Comparison of ENCODE assay signal across 12 mouse cellular contexts in the genomic region with DNA sequence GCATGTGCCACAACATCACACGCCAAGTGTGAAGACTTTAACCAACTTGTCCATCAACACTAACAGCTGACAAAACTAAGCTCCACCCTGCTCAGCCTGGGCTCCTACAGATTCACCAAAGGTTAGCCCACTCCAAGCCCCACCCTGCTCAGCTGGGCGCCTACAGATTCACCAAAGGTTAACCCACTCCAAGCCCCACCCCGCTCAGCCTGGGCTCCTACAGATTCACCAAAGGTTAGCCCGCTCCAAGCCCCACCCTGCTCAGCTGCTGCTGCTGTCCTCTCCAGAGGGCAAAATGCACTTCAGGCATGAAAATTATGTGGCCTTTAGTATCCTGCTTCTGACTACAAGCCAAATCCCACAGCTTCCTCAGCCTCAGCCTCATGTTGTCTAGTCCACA. TPM values are rescaled to one million over a fixed set of nuclear protein-coding genes. Genes with fewer than 3 reads are reported as not detected.
DNase-seq lines count a peak whose midpoint lies in the region; ATAC-seq and TF ChIP-seq lines count a peak whose summit lies in the region.
"Had no signal": no experiment of that assay in that cellular context is flagged by ENCODE, and none has a peak within 500 bp of the region (broad histone marks: within the 10 kb centered on the region; RNA-seq: fewer than 3 reads in every experiment).

No protein-coding gene starts in this region.

- no peak for DNase-seq in gastrocnemius, adult 2 months
- no peak for DNase-seq in gastrocnemius, postnatal 4 days (ENCODE audit: low spot score in 2 of 2)
- peak; percentile 79 for DNase-seq in ZHBTc4 (ENCODE audit: low read depth, low spot score)
- no peak for DNase-seq in liver, embryonic 14.5 days (ENCODE audit: low read depth in 3 of 3, low spot score in 3 of 3)
- DNase-seq in forebrain, postnatal 0 days, result no peak
- no peak for DNase-seq in left cerebral cortex, postnatal 4 days
- DNase-seq: adrenal gland, postnatal 14 days; cerebellum, postnatal 14 days had no signal

- intact Hi-C loops in gastrocnemius, adult 2 months (cut with DNase I), result loop anchor here (10.0 kb wide), 1 partner anchor 137 kb away; a partner anchor contains a TSS
- intact Hi-C loops in left cerebral cortex, postnatal 4 days (cut with DNase I), result no loop called here

- 0 out of 2 replicates have a peak, but pooled peaks cover 3% of the 10 kb centered on the region for H3K36me3 ChIP-seq in intestine, embryonic 15.5 days
- H3K36me3 ChIP-seq in intestine, embryonic 16.5 days (ENCODE audit: control insufficient read depth, insufficient read depth, low read length), result no peaks in the 10 kb centered on the region
- peaks cover 6% of the 10 kb centered on the region for H3K36me3 ChIP-seq in liver, embryonic 14.5 days (replicated peaks; ENCODE audit: control insufficient read depth, insufficient read depth, low read depth)
- H3K36me3 ChIP-seq in forebrain, postnatal 0 days (ENCODE audit: insufficient read depth), result 0 out of 2 replicates have a peak, but pooled peaks cover 2% of the 10 kb centered on the region

- H3K9ac ChIP-seq in intestine, embryonic 15.5 days, result no peak overlapping the region
- H3K9ac ChIP-seq in intestine, embryonic 16.5 days (ENCODE audit: low read depth, low read length), result no peak overlapping the region
- no peak overlapping the region; the same call in none of the 2 replicates for H3K9ac ChIP-seq in liver, embryonic 14.5 days (replicated peaks)
- H3K9ac ChIP-seq in forebrain, postnatal 0 days, result no peak overlapping the region

- peaks cover 38% of the 10 kb centered on the region for H3K4me1 ChIP-seq in intestine, embryonic 15.5 days (replicated peaks)
- peaks cover 41% of the 10 kb centered on the region for H3K4me1 ChIP-seq in intestine, embryonic 16.5 days (ENCODE audit: control insufficient read depth, insufficient read depth, low read length)
- peaks cover 41 to 52% of the 10 kb centered on the region in 2 experiments for H3K4me1 ChIP-seq in liver, embryonic 14.5 days (replicated peaks; ENCODE audit: control insufficient read depth in 2 of 2, insufficient read depth in 2 of 2, low read length in 1 of 2)
- H3K4me1 ChIP-seq in forebrain, postnatal 0 days (ENCODE audit: insufficient read depth), result peaks cover 31% of the 10 kb centered on the region

- no peaks in the 10 kb centered on the region for H3K9me3 ChIP-seq in intestine, embryonic 15.5 days
- no peaks in the 10 kb centered on the region for H3K9me3 ChIP-seq in intestine, embryonic 16.5 days (ENCODE audit: control insufficient read depth, low read length)
- no peaks in the 10 kb centered on the region for H3K9me3 ChIP-seq in liver, embryonic 14.5 days (ENCODE audit: control insufficient read depth, low read length)
- H3K9me3 ChIP-seq in forebrain, postnatal 0 days (ENCODE audit: low read length), result no peaks in the 10 kb centered on the region
- H3K9me3 ChIP-seq: forebrain, embryonic 10.5 days had no signal

- H3K4me3 ChIP-seq in gastrocnemius, adult 2 months, result no peak overlapping the region
- no peak overlapping the region for H3K4me3 ChIP-seq in intestine, embryonic 15.5 days (replicated peaks)
- H3K4me3 ChIP-seq in intestine, embryonic 16.5 days (ENCODE audit: low read length), result no peak overlapping the region
- H3K4me3 ChIP-seq in liver, embryonic 14.5 days (ENCODE audit: insufficient read depth in 1 of 2, low read depth in 2 of 2, low read length in 2 of 2), result no peak overlapping the region
- no peak overlapping the region for H3K4me3 ChIP-seq in forebrain, postnatal 0 days (ENCODE audit: low read depth, low read length)
- H3K4me3 ChIP-seq: forebrain, embryonic 10.5 days had no signal

- peak overlapping the region; percentile 54; the same call in 1 of the 2 replicates for H3K27ac ChIP-seq in gastrocnemius, adult 2 months
- H3K27ac ChIP-seq in intestine, embryonic 15.5 days, result no peak overlapping the region
- no peak overlapping the region for H3K27ac ChIP-seq in intestine, embryonic 16.5 days (ENCODE audit: low read length)
- H3K27ac ChIP-seq in liver, embryonic 14.5 days, result peak overlapping the region; percentile 95
- no peak overlapping the region for H3K27ac ChIP-seq in forebrain, postnatal 0 days (ENCODE audit: low read depth, low read length)
- H3K27ac ChIP-seq: forebrain, embryonic 10.5 days had no signal

- H3K27me3 ChIP-seq in intestine, embryonic 15.5 days (replicated peaks), result no peaks in the 10 kb centered on the region
- no peaks in the 10 kb centered on the region for H3K27me3 ChIP-seq in intestine, embryonic 16.5 days (replicated peaks; ENCODE audit: control insufficient read depth, insufficient read depth, low read length)
- no peaks in the 10 kb centered on the region for H3K27me3 ChIP-seq in liver, embryonic 14.5 days (ENCODE audit: control insufficient read depth, insufficient read depth, low read length)
- no peaks in the 10 kb centered on the region for H3K27me3 ChIP-seq in forebrain, postnatal 0 days (ENCODE audit: insufficient read depth, low read length)

- TF ChIP-seq EP300 in liver, embryonic 14.5 days (IDR thresholded peaks at IDR 0.05; ENCODE audit: low read depth), result no peak

- no peak for TF ChIP-seq CTCF in gastrocnemius, adult 2 months (IDR thresholded peaks at IDR 0.05)
- TF ChIP-seq CTCF in liver, embryonic 14.5 days (IDR thresholded peaks at IDR 0.05; ENCODE audit: low read depth), result no peak
- no peak for TF ChIP-seq CTCF in forebrain, postnatal 0 days (IDR thresholded peaks at IDR 0.05; ENCODE audit: low read depth)

- 0 out of 2 replicates have a peak, but pooled peaks have one; percentile 24 for ATAC-seq in intestine, embryonic 15.5 days
- no peak for ATAC-seq in intestine, embryonic 16.5 days
- ATAC-seq in liver, embryonic 14.5 days (ENCODE audit: insufficient read depth), result peak; percentile 44
- ATAC-seq in forebrain, postnatal 0 days, result no peak
- ATAC-seq: lung, postnatal 0 days had no signal

- H3K4me2 ChIP-seq in intestine, embryonic 15.5 days (replicated peaks), result no peak overlapping the region
- no peak overlapping the region for H3K4me2 ChIP-seq in intestine, embryonic 16.5 days (ENCODE audit: low read depth, low read length)
- peak overlapping the region; percentile 88 for H3K4me2 ChIP-seq in liver, embryonic 14.5 days (ENCODE audit: low read depth)
- no peak overlapping the region for H3K4me2 ChIP-seq in forebrain, postnatal 0 days (ENCODE audit: low read depth)

- WGBS in intestine, embryonic 15.5 days, result 87% methylated on average over 4 of the region's 4 CpGs
- WGBS in intestine, embryonic 16.5 days, result 82% methylated on average over 4 of the region's 4 CpGs
- 53% methylated on average over 4 of the region's 4 CpGs for WGBS in liver, embryonic 14.5 days (ENCODE audit: insufficient replicate concordance)
- WGBS in forebrain, postnatal 0 days, result 85% methylated on average over 4 of the region's 4 CpGs

RNA-seq across cellular contexts. Expression of a gene that starts 5.7 kb away (rescaled TPM):
- total RNA-seq in gastrocnemius, adult 2 months (2021), result 10 to 100 TPM; 12.3 to 18.7 TPM
- total RNA-seq in gastrocnemius, postnatal 4 days (2021), result 10 to 100 TPM; 16.6 to 17.4 TPM
- polyA plus RNA-seq in intestine, embryonic 15.5 days (2015; fragmentation: Nextera tagmentation; extraction: Ambion mirVana), result 18.7 and 19.4 TPM in 2 replicates
- polyA plus RNA-seq in intestine, embryonic 16.5 days (2015; fragmentation: Nextera tagmentation; extraction: Ambion mirVana), result 14.1 and 17.0 TPM in 2 replicates
- 19.7 and 21.4 TPM in 2 replicates for polyA plus RNA-seq in liver, embryonic 14.5 days (2012; rRNA removed)
- 13.0 and 13.2 TPM in 2 replicates for polyA plus RNA-seq in liver, embryonic 14.5 days (2014; fragmentation: Nextera tagmentation; extraction: Ambion mirVana)
- total RNA-seq in forebrain, postnatal 0 days (2014; rRNA removed), result 49.2 and 54.1 TPM in 2 replicates
- polyA plus RNA-seq in forebrain, postnatal 0 days (2015; fragmentation: Nextera tagmentation; extraction: Ambion mirVana), result 18.6 and 20.2 TPM in 2 replicates
- 10 to 100 TPM; 31.2 to 32.0 TPM for total RNA-seq in left cerebral cortex, postnatal 4 days (2021)

RNA-seq across cellular contexts. Expression of a gene that starts 8.7 kb away (rescaled TPM):
- 10 to 100 TPM; 24.4 to 28.5 TPM for total RNA-seq in gastrocnemius, adult 2 months (2021)
- 10 to 100 TPM; 20.7 to 22.5 TPM for total RNA-seq in gastrocnemius, postnatal 4 days (2021)
- 27.4 and 29.9 TPM in 2 replicates for polyA plus RNA-seq in intestine, embryonic 15.5 days (2015; fragmentation: Nextera tagmentation; extraction: Ambion mirVana)
- 24.5 and 25.3 TPM in 2 replicates for polyA plus RNA-seq in intestine, embryonic 16.5 days (2015; fragmentation: Nextera tagmentation; extraction: Ambion mirVana)
- 23.5 and 23.7 TPM in 2 replicates for polyA plus RNA-seq in liver, embryonic 14.5 days (2012; rRNA removed)
- polyA plus RNA-seq in liver, embryonic 14.5 days (2014; fragmentation: Nextera tagmentation; extraction: Ambion mirVana), result 22.6 and 28.2 TPM in 2 replicates
- 74.2 and 78.1 TPM in 2 replicates for total RNA-seq in forebrain, postnatal 0 days (2014; rRNA removed)
- 43.4 and 47.6 TPM in 2 replicates for polyA plus RNA-seq in forebrain, postnatal 0 days (2015; fragmentation: Nextera tagmentation; extraction: Ambion mirVana)
- 10 to 100 TPM; 62.4 to 62.9 TPM for total RNA-seq in left cerebral cortex, postnatal 4 days (2021)

RNA-seq across cellular contexts. Expression of a gene that starts 11.3 kb away (rescaled TPM):
- 10 to 100 TPM; 52.8 to 78.6 TPM for total RNA-seq in gastrocnemius, adult 2 months (2021)
- total RNA-seq in gastrocnemius, postnatal 4 days (2021), result 100 to 1,000 TPM; 110 to 114 TPM
- 261 and 272 TPM in 2 replicates for polyA plus RNA-seq in intestine, embryonic 15.5 days (2015; fragmentation: Nextera tagmentation; extraction: Ambion mirVana)
- 248 and 288 TPM in 2 replicates for polyA plus RNA-seq in intestine, embryonic 16.5 days (2015; fragmentation: Nextera tagmentation; extraction: Ambion mirVana)
- 51.1 and 58.4 TPM in 2 replicates for polyA plus RNA-seq in liver, embryonic 14.5 days (2012; rRNA removed)
- polyA plus RNA-seq in liver, embryonic 14.5 days (2014; fragmentation: Nextera tagmentation; extraction: Ambion mirVana), result 142 and 148 TPM in 2 replicates
- 132 and 167 TPM in 2 replicates for total RNA-seq in forebrain, postnatal 0 days (2014; rRNA removed)
- 248 and 266 TPM in 2 replicates for polyA plus RNA-seq in forebrain, postnatal 0 days (2015; fragmentation: Nextera tagmentation; extraction: Ambion mirVana)
- total RNA-seq in left cerebral cortex, postnatal 4 days (2021), result 100 to 1,000 TPM; 109 to 110 TPM

RNA-seq across cellular contexts. Expression of a gene that starts 23.0 kb away (rescaled TPM):
- 10 to 100 TPM; 11.8 to 15.6 TPM for total RNA-seq in gastrocnemius, adult 2 months (2021)
- total RNA-seq in gastrocnemius, postnatal 4 days (2021), result 10 to 100 TPM; 29.9 to 32.1 TPM
- polyA plus RNA-seq in intestine, embryonic 15.5 days (2015; fragmentation: Nextera tagmentation; extraction: Ambion mirVana), result 37.6 and 39.0 TPM in 2 replicates
- 37.1 and 37.2 TPM in 2 replicates for polyA plus RNA-seq in intestine, embryonic 16.5 days (2015; fragmentation: Nextera tagmentation; extraction: Ambion mirVana)
- polyA plus RNA-seq in liver, embryonic 14.5 days (2012; rRNA removed), result 4.0 and 4.6 TPM in 2 replicates
- polyA plus RNA-seq in liver, embryonic 14.5 days (2014; fragmentation: Nextera tagmentation; extraction: Ambion mirVana), result 13.4 and 15.7 TPM in 2 replicates
- 70.3 and 107 TPM in 2 replicates for total RNA-seq in forebrain, postnatal 0 days (2014; rRNA removed)
- 117 and 119 TPM in 2 replicates for polyA plus RNA-seq in forebrain, postnatal 0 days (2015; fragmentation: Nextera tagmentation; extraction: Ambion mirVana)
- total RNA-seq in left cerebral cortex, postnatal 4 days (2021), result 10 to 100 TPM; 55.6 to 60.1 TPM

RNA-seq across cellular contexts. Expression of a gene that starts 23.2 kb away (rescaled TPM):
- under 1 TPM; 0.47 to 0.84 TPM for total RNA-seq in gastrocnemius, adult 2 months (2021)
- 1 to 10 TPM; 1.7 to 2.1 TPM for total RNA-seq in gastrocnemius, postnatal 4 days (2021)
- polyA plus RNA-seq in intestine, embryonic 15.5 days (2015; fragmentation: Nextera tagmentation; extraction: Ambion mirVana), result 0.74 and 0.90 TPM in 2 replicates
- 0.60 and 0.72 TPM in 2 replicates for polyA plus RNA-seq in intestine, embryonic 16.5 days (2015; fragmentation: Nextera tagmentation; extraction: Ambion mirVana)
- 0.26 and 0.35 TPM in 2 replicates for polyA plus RNA-seq in liver, embryonic 14.5 days (2012; rRNA removed)
- 0.06 TPM in 1 of 2 replicates, not detected in the other for polyA plus RNA-seq in liver, embryonic 14.5 days (2014; fragmentation: Nextera tagmentation; extraction: Ambion mirVana)
- total RNA-seq in forebrain, postnatal 0 days (2014; rRNA removed), result 17.1 and 25.7 TPM in 2 replicates
- polyA plus RNA-seq in forebrain, postnatal 0 days (2015; fragmentation: Nextera tagmentation; extraction: Ambion mirVana), result 1.0 and 1.9 TPM in 2 replicates
- 10 to 100 TPM; 13.5 to 17.2 TPM for total RNA-seq in left cerebral cortex, postnatal 4 days (2021)

Comparison
In these comparisons a context has a peak if more than half of its experiments do, and no peak if none do; other contexts are left out.
1. ATAC-seq: peak in intestine, embryonic 15.5 days (single experiment) and liver, embryonic 14.5 days (single experiment); none in intestine, embryonic 16.5 days (single experiment) and forebrain, postnatal 0 days (single experiment).
2. H3K27ac ChIP-seq: peak in gastrocnemius, adult 2 months (single experiment) and liver, embryonic 14.5 days (single experiment); none in intestine, embryonic 15.5 days (single experiment), intestine, embryonic 16.5 days (single experiment) and forebrain, postnatal 0 days (single experiment).